Mouse (Mus musculus) testis, adult 2 months (tissue): ENCODE data around the gene Olfr1423. TPM values are rescaled to one million over a fixed set of nuclear protein-coding genes. Genes with fewer than 3 reads are reported as not detected.
"Not testable (repeated sequence)": the region's sequence is repeated elsewhere in the genome, so short reads cannot be mapped to it uniquely, and the experiment has no call there.

Experiments
- H3K27ac ChIP-seq: fragments of 200-500 bp; 2 replicates; pipeline ENCODE4 v1.5.1; 2012; ENCODE audit warnings: low read depth, low read length; ENCODE audit not compliant: control insufficient read depth, insufficient read depth
- H3K27me3 ChIP-seq: fragments of 200-500 bp; 2 replicates; pipeline ENCODE4 v1.6.1; 2012; ENCODE audit warnings: mild to moderate bottlenecking, low read length, moderate library complexity; ENCODE audit not compliant: control insufficient read depth, insufficient read depth
- H3K36me3 ChIP-seq: fragments of 200-500 bp; 2 replicates; pipeline ENCODE4 v1.6.1; 2012; ENCODE audit warnings: mild to moderate bottlenecking, low read length; ENCODE audit not compliant: control insufficient read depth, insufficient read depth
- H3K4me1 ChIP-seq: fragments of 200-500 bp; 2 replicates; pipeline ENCODE4 v1.6.1; 2012; ENCODE audit warnings: low read length; ENCODE audit not compliant: control insufficient read depth, insufficient read depth
- H3K4me3 ChIP-seq: fragments of 200-500 bp; 2 replicates; pipeline ENCODE4 v1.5.1; 2012; ENCODE audit warnings: low read depth, mild to moderate bottlenecking, low read length, moderate library complexity, mixed read lengths; ENCODE audit not compliant: control insufficient read depth
- CTCF ChIP-seq: fragments of 200-500 bp; IDR thresholded peaks from 2 replicates; pipeline ENCODE4 v1.5.1; 2012; ENCODE audit warnings: low read depth, mild to moderate bottlenecking, inconsistent platforms, low read length, moderate library complexity; ENCODE audit not compliant: control insufficient read depth, insufficient read depth, insufficient replicate concordance
- POLR2A ChIP-seq: fragments of 200-500 bp; IDR thresholded peaks from 2 replicates; pipeline ENCODE4 v1.6.1; 2012; ENCODE audit warnings: low read depth, mild to moderate bottlenecking, inconsistent platforms, low read length, moderate library complexity; ENCODE audit not compliant: control insufficient read depth
- polyA plus RNA-seq: library from polyadenylated mRNA; depleted of rRNA; stranded (reverse); fragments of >200 nt; gene quantifications from 2 replicates; pipeline ENCODE4 v1.2.3, GENCODE M21; 2012; rRNA removed

Gene Olfr1423
- not detected in 2 replicates for polyA plus RNA-seq

DNA sequence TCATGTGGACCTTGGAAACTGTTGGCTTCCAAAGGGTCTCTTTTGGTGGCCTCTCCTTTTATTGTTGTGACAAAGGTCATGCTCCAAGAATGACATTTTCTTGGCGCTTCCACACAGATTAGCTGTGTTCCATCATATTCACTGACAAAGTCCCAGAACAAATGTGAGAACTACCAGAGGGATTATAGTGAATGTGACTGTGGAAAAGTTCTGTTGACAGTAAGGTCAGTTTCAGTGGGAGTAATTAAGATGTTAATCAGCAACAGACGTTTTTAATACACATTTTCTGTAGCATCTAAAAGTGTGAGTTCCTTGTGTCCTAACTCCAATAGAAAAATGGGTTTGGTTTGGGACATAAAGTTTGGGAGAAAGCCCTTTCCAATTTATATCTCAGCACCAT is at the start of gene Olfr1423:
Gene Olfr1423, minus strand, starts transcription at position 101 of the 400 bp plus-strand sequence.
- Histone ChIP-seq H3K4me1 (no peaks in the 10 kb centered on the region), H3K27me3 (no peaks in the 10 kb centered on the region), H3K4me3 (no peak within 1 kb of the TSS), H3K27ac (no peak within 1 kb of the TSS), H3K36me3 (no peaks in the 10 kb centered on the region)
- TF ChIP-seq CTCF (no peak), POLR2A (no peak)

DNA sequence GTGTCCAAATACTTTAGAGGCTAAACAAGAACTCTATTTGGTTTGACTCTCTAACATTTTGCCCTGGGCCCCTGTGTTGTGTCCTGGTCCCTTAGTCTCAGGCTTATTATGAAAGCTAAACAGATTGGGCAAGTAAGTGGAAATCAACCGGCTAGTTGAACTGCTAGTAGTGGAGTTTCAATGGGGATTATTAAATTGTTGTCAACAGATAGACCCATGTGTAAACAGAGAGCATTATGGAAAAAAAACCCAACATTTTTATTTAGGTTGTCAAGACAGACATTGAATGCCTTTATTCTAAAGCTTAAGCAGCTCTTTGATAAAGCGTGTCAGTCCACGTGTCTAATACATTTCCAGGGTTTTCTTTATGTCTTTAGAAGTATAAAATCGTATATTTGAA is 36.5 kb upstream of the Olfr1423 start, which contains the start of gene Olfr1425:
Gene Olfr1425, minus strand, starts transcription at position 101 of the 400 bp plus-strand sequence.
- not testable (repeated sequence) for H3K36me3 ChIP-seq, H3K27ac ChIP-seq, H3K4me3 ChIP-seq, H3K4me1 ChIP-seq, H3K27me3 ChIP-seq

DNA sequence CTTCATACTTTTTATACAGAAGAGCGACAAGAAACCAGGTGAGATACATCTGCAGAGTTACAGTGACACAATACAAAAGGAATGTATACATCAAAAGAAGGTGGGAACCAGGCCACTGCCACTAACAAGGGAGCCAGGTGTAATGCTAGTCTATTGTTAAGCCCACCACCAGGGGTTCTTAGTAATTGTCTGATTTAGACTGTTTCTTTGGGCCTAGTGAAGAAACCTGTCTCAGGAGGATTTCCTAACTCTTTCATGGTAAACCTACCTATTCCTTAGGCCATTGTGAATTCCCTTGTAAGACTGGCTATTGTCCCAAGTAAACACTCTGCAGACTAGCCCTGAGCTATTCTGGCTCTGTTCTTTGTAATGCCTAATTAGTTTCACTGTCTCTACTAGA is 28.4 kb upstream of the Olfr1423 start:
- H3K27me3 ChIP-seq, H3K4me1 ChIP-seq, H3K4me3 ChIP-seq, H3K36me3 ChIP-seq, H3K27ac ChIP-seq: not testable (repeated sequence)

DNA sequence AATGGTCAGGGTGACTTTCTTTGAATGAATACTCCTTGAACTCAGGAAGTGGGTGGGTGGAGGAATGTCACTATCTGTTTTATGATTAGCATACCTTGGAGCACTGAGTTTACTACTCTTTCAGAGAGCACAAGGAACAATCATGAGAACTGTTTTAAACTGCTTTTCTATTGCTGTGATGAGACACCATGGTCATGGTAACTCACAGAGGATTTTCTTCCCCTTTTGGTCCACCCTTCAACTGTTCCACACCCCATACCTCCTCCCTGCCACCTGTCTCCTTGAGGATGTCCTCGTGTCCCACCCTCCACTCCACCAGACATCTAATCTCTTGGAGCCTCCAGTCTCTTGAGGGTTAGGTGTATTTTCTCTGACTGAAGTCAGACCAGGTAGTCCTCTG is 26.7 kb upstream of the Olfr1423 start:
- not testable (repeated sequence) for H3K4me1 ChIP-seq, H3K4me3 ChIP-seq, H3K27ac ChIP-seq, H3K27me3 ChIP-seq, H3K36me3 ChIP-seq

DNA sequence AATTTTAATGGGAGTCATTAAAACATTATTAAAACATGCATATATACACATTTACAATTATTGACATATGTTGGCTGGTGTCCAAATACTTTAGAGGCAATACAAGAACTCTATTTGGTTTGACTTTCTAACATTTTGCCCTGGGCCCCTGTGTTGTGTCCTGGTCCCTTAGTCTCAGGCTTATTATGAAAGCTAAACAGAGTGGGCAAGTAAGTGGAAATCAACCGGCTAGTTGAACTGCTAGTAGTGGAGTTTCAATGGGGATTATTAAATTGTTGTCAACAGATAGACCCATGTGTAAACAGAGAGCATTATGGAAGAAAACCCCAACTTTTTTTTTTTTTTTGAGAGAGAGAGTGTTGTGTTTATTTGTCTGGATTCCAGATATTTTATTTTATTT is 21.5 kb upstream of the Olfr1423 start, which contains the start of gene Olfr1424:
Gene Olfr1424, minus strand, starts transcription at position 101 of the 400 bp plus-strand sequence.
- H3K36me3 ChIP-seq, H3K4me1 ChIP-seq, H3K27ac ChIP-seq, H3K27me3 ChIP-seq, H3K4me3 ChIP-seq: not testable (repeated sequence)

DNA sequence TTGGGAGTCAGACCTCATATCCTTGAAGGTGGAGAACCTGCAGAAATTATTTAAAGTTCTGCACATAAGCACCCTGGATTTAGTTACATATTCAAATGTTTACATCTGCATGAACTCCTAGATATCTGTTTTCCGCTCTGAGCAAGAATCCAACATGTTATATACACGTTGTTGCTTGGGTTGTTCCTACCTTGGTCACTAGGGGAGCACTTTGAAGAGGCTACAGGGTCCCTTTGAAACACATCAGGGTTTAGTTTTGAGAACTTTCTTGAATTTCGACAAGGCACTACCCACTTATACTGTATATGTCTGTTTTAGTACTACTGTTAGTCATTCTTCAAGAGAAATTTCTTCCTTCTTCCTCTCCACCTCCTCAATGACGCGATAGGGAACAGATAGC is 2.0 kb upstream of the Olfr1423 start:
- H3K4me1 ChIP-seq, result no peaks in the 10 kb centered on the region
- TF ChIP-seq POLR2A (no peak), CTCF (no peak)
- H3K27ac ChIP-seq, result no peak overlapping the region

DNA sequence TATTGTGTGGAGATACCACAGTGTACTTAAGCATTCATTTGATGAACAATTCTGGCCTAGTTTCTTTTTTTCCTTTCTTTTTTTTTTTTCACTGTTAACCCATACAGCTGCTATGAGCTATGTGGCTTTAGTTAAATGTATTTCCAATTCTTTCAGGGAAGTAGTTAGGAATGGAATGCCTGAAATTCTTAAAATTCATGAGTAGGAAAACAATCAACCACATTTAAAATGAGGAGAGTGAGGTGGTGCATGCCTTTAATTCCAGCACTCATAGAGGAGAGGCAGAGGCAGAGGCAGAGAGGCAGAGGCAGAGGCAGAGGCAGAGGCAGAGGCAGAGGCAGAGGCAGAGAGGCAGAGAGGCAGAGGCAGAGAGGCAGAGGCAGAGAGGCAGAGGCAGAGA is 3.4 kb downstream of the Olfr1423 start:
- Histone ChIP-seq H3K4me1 (no peaks in the 10 kb centered on the region), H3K36me3 (no peaks in the 10 kb centered on the region), H3K4me3 (no peak overlapping the region), H3K27me3 (no peaks in the 10 kb centered on the region), H3K27ac (no peak overlapping the region)
- TF ChIP-seq POLR2A, result no peak
- no peak for TF ChIP-seq CTCF

More for the DNA sequence above, 2.0 kb upstream of the Olfr1423 start:
- Histone ChIP-seq H3K27me3 (no peaks in the 10 kb centered on the region), H3K36me3 (no peaks in the 10 kb centered on the region), H3K4me3 (no peak overlapping the region)

DNA sequence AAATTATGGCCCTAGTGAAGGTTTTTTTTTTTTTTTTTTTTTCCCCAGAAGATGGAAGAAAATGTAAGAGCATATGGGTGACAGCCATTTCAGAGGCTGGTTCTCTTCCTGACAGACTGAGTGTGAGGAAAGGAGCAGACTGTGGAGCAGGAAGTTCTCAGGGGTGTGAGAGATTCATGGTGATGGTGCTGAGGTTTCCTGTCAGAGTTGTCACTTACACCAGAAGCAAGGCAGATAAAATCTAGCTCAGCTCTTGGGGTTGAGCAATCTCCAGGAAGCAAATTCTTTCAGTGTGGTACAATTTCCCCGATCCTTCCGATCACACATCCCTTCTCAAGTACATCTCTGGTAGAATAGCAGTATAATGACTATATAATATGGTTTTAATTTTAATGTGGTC is 14.5 kb downstream of the Olfr1423 start:
- Histone ChIP-seq H3K4me1 (no peaks in the 10 kb centered on the region), H3K4me3 (no peak overlapping the region), H3K36me3 (no peaks in the 10 kb centered on the region), H3K27ac (no peak overlapping the region), H3K27me3 (no peaks in the 10 kb centered on the region)
- no peak for TF ChIP-seq CTCF
- no peak for TF ChIP-seq POLR2A
